Mouse (Mus musculus) midbrain, postnatal 0 days (tissue): ENCODE measurements at regions not wholly inside any gene's neighbourhood (a gene's known extent, or its start where the extent isn't known, plus 50 kb on each side); places are given as distances from the start of the nearest gene placed in this dataset.

Experiments
- ATAC-seq: fragments of 200-750 bp; cut with Nextera tagmentation; 2 replicates; pipeline ENCODE4 v1.8.0; 2017; ENCODE audit warnings: moderate number of reproducible peaks, mild to moderate bottlenecking, moderate TSS enrichment, moderate library complexity; ENCODE audit not compliant: low FRiP score
- DNase-seq: peaks from one replicate; pipeline ENCODE4 v3.0.0-alpha.2; 2015; ENCODE audit warnings: low spot score
- H3K27ac ChIP-seq: fragments of 300-500 bp; sonication (generic); 2 replicates; pipeline ENCODE4 v1.5.1; 2014; ENCODE audit warnings: low read depth, mild to moderate bottlenecking, low read length, mixed read lengths
- H3K27me3 ChIP-seq: fragments of 300-500 bp; sonication (generic); 2 replicates; pipeline ENCODE4 v1.6.1; 2014; ENCODE audit warnings: low read length, control low read depth, mixed read lengths; ENCODE audit not compliant: insufficient read depth
- H3K36me3 ChIP-seq: fragments of 300-500 bp; sonication (generic); 2 replicates; pipeline ENCODE4 v1.6.1; 2014; ENCODE audit warnings: low read length, control low read depth, mixed read lengths; ENCODE audit not compliant: insufficient read depth
- H3K4me1 ChIP-seq: fragments of 300-500 bp; sonication (generic); 2 replicates; pipeline ENCODE4 v1.6.1; 2014; ENCODE audit warnings: mild to moderate bottlenecking, control low read depth, antibody characterized with exemption, low read length, mixed read lengths; ENCODE audit not compliant: insufficient read depth
- H3K4me2 ChIP-seq: fragments of 300-500 bp; sonication (generic); 2 replicates; pipeline ENCODE4 v1.6.1; 2014; ENCODE audit warnings: low read depth, mild to moderate bottlenecking, low read length, mixed read lengths; ENCODE audit not compliant: poor library complexity, severe bottlenecking
- H3K4me3 ChIP-seq: fragments of 300-500 bp; sonication (generic); 2 replicates; pipeline ENCODE4 v1.5.1; 2014; ENCODE audit warnings: low read depth, mild to moderate bottlenecking, low read length, moderate library complexity
- H3K9ac ChIP-seq: fragments of 300-500 bp; sonication (generic); replicated peaks from 2 replicates; pipeline ENCODE4 v1.6.1; 2014; ENCODE audit warnings: mild to moderate bottlenecking, low read length, moderate library complexity, mixed read lengths; ENCODE audit not compliant: poor library complexity, severe bottlenecking
- H3K9me3 ChIP-seq: fragments of 300-500 bp; sonication (generic); 2 replicates; pipeline ENCODE4 v1.6.1; 2016; ENCODE audit warnings: low read length, control low read depth
- CTCF ChIP-seq: IDR thresholded peaks from 2 replicates; pipeline ENCODE4 v1.5.1; 2016; ENCODE audit warnings: antibody characterized with exemption, mild to moderate bottlenecking
- WGBS: fragments of 180-500 bp; shearing (Covaris S2); extraction: QIAGEN DNeasy Blood & Tissue Kit; methylation state at CpG from one replicate; pipeline ENCODE4 v1.1.7; 2014; 5-methylcytosine and 5-hydroxymethylcytosine counted together

- H3K27ac ChIP-seq: no peak overlapping the region
- ATAC-seq (no peak), DNase-seq (no peak)
- H3K27me3 ChIP-seq: no peaks in the 10 kb centered on the region
- H3K9ac ChIP-seq: no peak overlapping the region
- TF ChIP-seq CTCF: no peak
- H3K4me1 ChIP-seq: no peaks in the 10 kb centered on the region
- H3K4me3 ChIP-seq: no peak overlapping the region
- WGBS: 19% methylated on average over 1 of the region's 1 CpGs
- H3K4me2 ChIP-seq: no peak overlapping the region
- H3K9me3 ChIP-seq: no peaks in the 10 kb centered on the region
- H3K36me3 ChIP-seq: no peaks in the 10 kb centered on the region
These were observed 84.8 kb downstream of the Alg10b start for GRCm38 (mm10) chr15:90308869-90309268.

- ATAC-seq (no peak), DNase-seq (no peak)
These were observed 85.6 kb downstream of the Alg10b start for GRCm38 (mm10) chr15:90309664-90310063.

GRCm38 (mm10) chr15:90321774-90322173 lies 97.7 kb downstream of the Alg10b start:
- WGBS: 60% methylated on average over 3 of the region's 3 CpGs

More at GRCm38 (mm10) chr15:90309664-90310063, 85.6 kb downstream of the Alg10b start:
- H3K4me2 ChIP-seq: no peak overlapping the region
- H3K36me3 ChIP-seq: no peaks in the 10 kb centered on the region
- TF ChIP-seq CTCF: no peak
- no peak overlapping the region for H3K9ac ChIP-seq
- H3K4me1 ChIP-seq: no peaks in the 10 kb centered on the region
- no peaks in the 10 kb centered on the region for H3K9me3 ChIP-seq
- H3K27ac ChIP-seq: no peak overlapping the region
- no peak overlapping the region for H3K4me3 ChIP-seq
- no peaks in the 10 kb centered on the region for H3K27me3 ChIP-seq

GRCm38 (mm10) chr15:90333275-90333674 lies 109.2 kb downstream of the Alg10b start:
- no peaks in the 10 kb centered on the region for H3K27me3 ChIP-seq
- 0 out of 2 replicates have a peak, but pooled peaks cover 4% of the 10 kb centered on the region for H3K4me1 ChIP-seq
- no peak overlapping the region for H3K4me3 ChIP-seq
- no peak for ATAC-seq
- TF ChIP-seq CTCF: no peak
- no peak overlapping the region for H3K27ac ChIP-seq
- H3K36me3 ChIP-seq: no peaks in the 10 kb centered on the region
- DNase-seq: peak; percentile 55
- no peak overlapping the region for H3K9ac ChIP-seq
- no peaks in the 10 kb centered on the region for H3K9me3 ChIP-seq
- 10% methylated on average over 4 of the region's 4 CpGs for WGBS
- no peak overlapping the region for H3K4me2 ChIP-seq

More at GRCm38 (mm10) chr15:90321774-90322173, 97.7 kb downstream of the Alg10b start:
- TF ChIP-seq CTCF: no peak
- no peak overlapping the region for H3K27ac ChIP-seq
- no peak overlapping the region for H3K9ac ChIP-seq
- ATAC-seq (no peak), DNase-seq (no peak)
- no peaks in the 10 kb centered on the region for H3K4me1 ChIP-seq
- H3K27me3 ChIP-seq: no peaks in the 10 kb centered on the region
- no peaks in the 10 kb centered on the region for H3K9me3 ChIP-seq
- H3K36me3 ChIP-seq: no peaks in the 10 kb centered on the region
- H3K4me3 ChIP-seq: no peak overlapping the region
- no peak overlapping the region for H3K4me2 ChIP-seq

- ATAC-seq: no peak
- Histone ChIP-seq H3K9ac (no peak overlapping the region), H3K4me3 (no peak overlapping the region), H3K36me3 (no peaks in the 10 kb centered on the region), H3K27ac (no peak overlapping the region), H3K4me2 (no peak overlapping the region), H3K4me1 (0 out of 2 replicates have a peak, but pooled peaks cover 4% of the 10 kb centered on the region), H3K9me3 (no peaks in the 10 kb centered on the region), H3K27me3 (no peaks in the 10 kb centered on the region)
- no peak for TF ChIP-seq CTCF
- DNase-seq: peak; percentile 38
- 49% methylated on average over 1 of the region's 1 CpGs for WGBS
These were observed 109.7 kb downstream of the Alg10b start for GRCm38 (mm10) chr15:90333766-90334165.

GRCm38 (mm10) chr15:90334406-90334805 lies 110.3 kb downstream of the Alg10b start:
- no peak for TF ChIP-seq CTCF
- 0 out of 2 replicates have a peak, but pooled peaks cover 4% of the 10 kb centered on the region for H3K4me1 ChIP-seq
- no peaks in the 10 kb centered on the region for H3K9me3 ChIP-seq
- no peaks in the 10 kb centered on the region for H3K36me3 ChIP-seq
- H3K27ac ChIP-seq: no peak overlapping the region
- DNase-seq (no peak), ATAC-seq (no peak)
- no peak overlapping the region for H3K4me2 ChIP-seq
- no peak overlapping the region for H3K9ac ChIP-seq
- H3K4me3 ChIP-seq: no peak overlapping the region
- WGBS: 59% methylated on average over 4 of the region's 4 CpGs
- H3K27me3 ChIP-seq: no peaks in the 10 kb centered on the region
